Mouse (Mus musculus): Measurements from ENCODE around the gene Wsb2.

DNA sequence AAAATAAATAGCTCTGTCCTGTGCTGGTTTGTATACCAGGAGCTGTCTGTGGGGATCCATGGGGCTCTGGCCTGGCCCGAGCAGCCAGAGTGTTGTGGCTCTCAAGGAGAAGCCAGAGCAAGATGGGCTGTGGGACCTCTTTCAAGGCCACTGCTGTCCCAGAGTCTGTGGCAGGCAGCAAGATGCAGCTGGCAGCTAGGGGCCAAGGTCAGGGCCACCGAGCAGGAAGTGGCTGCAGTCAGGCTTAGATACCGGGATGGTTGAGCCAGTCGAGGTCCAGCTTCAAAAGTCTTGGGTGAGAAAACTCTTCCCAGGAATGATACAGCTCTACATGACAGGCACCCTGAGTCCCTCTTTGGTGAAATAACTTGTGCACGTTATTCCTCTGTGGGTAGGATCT is 10.1 kb upstream of the Wsb2 start:
- no peak for TF ChIP-seq MAFK (IDR thresholded peaks at IDR 0.05; ENCODE audit: insufficient read depth, low read depth, low read length)
- TF ChIP-seq ZC3H11A (IDR thresholded peaks at IDR 0.05; ENCODE audit: borderline replicate concordance, low read depth, low read length): no peak
- TF ChIP-seq CHD2 (IDR thresholded peaks at IDR 0.05; ENCODE audit: low read depth, low read length): no peak

Measured in ES-E14 (cell line).